Mouse (Mus musculus) limb, embryonic 13.5 days (tissue): Measurements from ENCODE around the gene Mki67. TPM values are rescaled to one million over a fixed set of nuclear protein-coding genes. Genes with fewer than 3 reads are reported as not detected.
"Not testable (repeated sequence)": the region's sequence is repeated elsewhere in the genome, so short reads cannot be mapped to it uniquely, and the experiment has no call there.

ENCODE experiments used
- ATAC-seq: fragments of 200-750 bp; cut with Nextera tagmentation; 2 replicates; pipeline ENCODE4 v1.8.0; 2017; ENCODE audit warnings: low read depth, moderate number of reproducible peaks, moderate TSS enrichment; ENCODE audit not compliant: low FRiP score
- H3K27ac ChIP-seq: fragments of 300-500 bp; sonication (generic); 2 replicates; pipeline ENCODE4 v1.5.1; 2015; ENCODE audit warnings: inconsistent platforms, mild to moderate bottlenecking, moderate library complexity
- H3K27me3 ChIP-seq: fragments of 300-500 bp; sonication (generic); 2 replicates; pipeline ENCODE4 v1.6.1; 2015; ENCODE audit warnings: mild to moderate bottlenecking, inconsistent platforms
- H3K36me3 ChIP-seq: fragments of 300-500 bp; sonication (generic); 2 replicates; pipeline ENCODE4 v1.6.1; 2015; ENCODE audit warnings: inconsistent platforms, mild to moderate bottlenecking, moderate library complexity
- H3K4me1 ChIP-seq: fragments of 300-500 bp; sonication (generic); 2 replicates; pipeline ENCODE4 v1.6.1; 2015; ENCODE audit warnings: inconsistent platforms
- H3K4me2 ChIP-seq: fragments of 300-500 bp; sonication (generic); replicated peaks from 2 replicates; pipeline ENCODE4 v1.6.1; 2015; ENCODE audit warnings: inconsistent platforms, mild to moderate bottlenecking, moderate library complexity
- H3K4me3 ChIP-seq: fragments of 300-500 bp; sonication (generic); 2 replicates; pipeline ENCODE4 v1.5.1; 2015; ENCODE audit warnings: moderate library complexity, mild to moderate bottlenecking, inconsistent platforms
- H3K9ac ChIP-seq: fragments of 300-500 bp; sonication (generic); 2 replicates; pipeline ENCODE4 v1.6.1; 2015; ENCODE audit warnings: mild to moderate bottlenecking, inconsistent platforms
- H3K9me3 ChIP-seq: fragments of 300-500 bp; sonication (generic); 2 replicates; pipeline ENCODE4 v1.6.1; 2016; ENCODE audit warnings: inconsistent platforms
- WGBS: fragments of 180-500 bp; shearing (Covaris S2); methylation state at CpG from one replicate; pipeline ENCODE4 v1.1.7; 2015; 5-methylcytosine and 5-hydroxymethylcytosine counted together
- polyA plus RNA-seq: library from polyadenylated mRNA; unstranded; fragments of >200 nt; fragmentation: Nextera tagmentation; extraction: Ambion mirVana; gene quantifications from 2 replicates; pipeline ENCODE4 v1.2.1, GENCODE M21; 2015

Gene Mki67
- polyA plus RNA-seq, 1 experiment from 2014 or later = 38.5 TPM

DNA sequence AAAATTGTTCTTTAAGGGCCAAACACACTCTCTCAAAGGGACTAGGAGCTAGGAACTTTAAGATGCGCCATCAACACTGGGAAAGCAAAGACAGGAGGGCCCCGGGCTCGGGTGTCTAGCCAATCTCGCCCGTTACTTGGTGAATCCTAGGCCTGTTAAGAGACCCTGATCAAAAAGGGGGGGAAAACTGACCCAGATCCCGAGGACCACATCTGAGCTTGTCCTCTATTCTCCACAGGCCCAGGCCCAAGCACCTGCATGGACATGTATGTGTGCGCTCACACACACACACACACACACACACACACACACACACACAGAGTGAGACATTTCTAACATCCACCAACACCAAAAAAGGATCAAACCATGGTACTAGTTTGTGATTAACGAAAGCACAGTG is 2.8 kb downstream of the Mki67 start:
- Histone ChIP-seq H3K9me3 (no peaks in the 10 kb centered on the region), H3K27ac (no peak overlapping the region), H3K4me3 (peak overlapping the region; percentile 90), H3K27me3 (no peaks in the 10 kb centered on the region), H3K4me1 (peaks cover 34% of the 10 kb centered on the region), H3K9ac (no peak overlapping the region), H3K4me2 (peak overlapping the region; percentile 74), H3K36me3 (peaks cover 17% of the 10 kb centered on the region; the same call in 1 of the 2 replicates)
- ATAC-seq = no peak
- 86% methylated on average over 8 of the region's 8 CpGs for WGBS

DNA sequence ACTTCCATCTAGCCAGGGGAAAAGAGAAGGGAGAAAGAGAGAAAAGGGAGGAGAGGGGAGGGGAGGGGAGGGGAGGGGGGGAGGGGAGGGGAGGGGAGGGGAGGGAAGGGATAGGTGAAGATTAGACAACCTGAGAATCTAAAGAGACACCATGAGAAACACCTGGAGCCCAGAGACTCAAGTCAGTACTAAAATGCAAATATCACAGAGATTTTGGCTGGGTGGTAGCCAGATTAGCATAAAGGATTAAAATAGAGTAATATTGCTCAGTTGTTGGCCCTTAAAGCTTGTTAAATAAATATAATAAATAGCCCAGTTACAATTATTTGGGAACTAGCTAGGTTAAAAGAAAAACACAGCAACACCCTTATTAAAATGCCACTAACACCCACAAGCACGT is 3.6 kb downstream of the Mki67 start:
- Histone ChIP-seq H3K9me3 (no peaks in the 10 kb centered on the region), H3K36me3 (peaks cover 23% of the 10 kb centered on the region), H3K4me3 (no peak overlapping the region), H3K27ac (no peak overlapping the region), H3K4me1 (peaks cover 34% of the 10 kb centered on the region), H3K27me3 (no peaks in the 10 kb centered on the region), H3K4me2 (peak overlapping the region; percentile 74), H3K9ac (no peak overlapping the region)
- 68% methylated on average over 1 of the region's 1 CpGs for WGBS
- ATAC-seq = no peak

DNA sequence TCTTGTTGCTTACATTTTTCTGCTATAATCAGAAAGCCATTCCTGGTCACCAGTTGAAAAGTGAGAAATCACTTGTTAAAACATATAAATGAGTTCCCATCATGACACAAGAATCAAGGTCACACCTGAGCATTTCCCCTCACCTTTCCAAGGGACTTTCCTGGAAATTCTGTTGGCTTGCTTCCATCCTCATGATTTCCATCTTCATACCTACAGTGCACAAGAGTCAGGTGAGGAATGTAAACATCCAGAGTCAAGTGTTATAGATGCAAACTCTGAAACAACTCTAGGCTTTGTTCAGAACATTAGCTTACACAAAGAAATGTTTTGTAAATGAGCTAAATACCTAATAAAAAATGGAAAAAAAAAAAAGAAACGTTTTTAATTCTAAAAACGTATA is 5.5 kb downstream of the Mki67 start:
- H3K27ac ChIP-seq = no peak overlapping the region
- H3K4me3 ChIP-seq = no peak overlapping the region
- H3K9ac ChIP-seq = no peak overlapping the region
- H3K4me2 ChIP-seq = no peak overlapping the region
- peaks cover 41% of the 10 kb centered on the region for H3K36me3 ChIP-seq
- H3K27me3 ChIP-seq = no peaks in the 10 kb centered on the region
- 68% methylated on average over 2 of the region's 2 CpGs for WGBS
- H3K4me1 ChIP-seq = peaks cover 26% of the 10 kb centered on the region
- H3K9me3 ChIP-seq = no peaks in the 10 kb centered on the region
- ATAC-seq = no peak

DNA sequence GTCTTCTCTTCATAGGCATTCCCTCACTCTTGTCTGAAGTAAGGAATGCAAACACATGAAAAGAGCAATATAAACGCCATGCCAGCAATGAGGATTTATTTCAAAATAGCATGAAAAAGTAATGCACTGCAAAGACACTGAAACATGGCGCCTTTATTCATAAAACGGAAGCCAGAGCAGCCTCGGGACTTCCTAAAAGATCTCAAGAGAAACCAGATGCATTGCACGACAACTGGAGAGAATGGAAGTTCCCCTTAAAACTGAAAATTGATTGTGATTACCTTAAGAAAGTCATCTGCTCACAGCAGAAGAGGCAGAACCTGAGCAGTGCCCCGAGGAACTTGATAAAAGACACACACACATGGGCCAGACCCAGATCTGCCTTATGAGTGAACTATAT is 10.4 kb downstream of the Mki67 start:
- ATAC-seq = no peak
- H3K4me3 ChIP-seq = no peak overlapping the region
- H3K4me2 ChIP-seq = no peak overlapping the region
- peaks cover 87% of the 10 kb centered on the region for H3K36me3 ChIP-seq
- H3K9me3 ChIP-seq = no peaks in the 10 kb centered on the region
- 90% methylated on average over 6 of the region's 6 CpGs for WGBS
- H3K27me3 ChIP-seq = no peaks in the 10 kb centered on the region
- no peak overlapping the region for H3K9ac ChIP-seq
- no peak overlapping the region for H3K27ac ChIP-seq
- no peaks in the 10 kb centered on the region for H3K4me1 ChIP-seq

DNA sequence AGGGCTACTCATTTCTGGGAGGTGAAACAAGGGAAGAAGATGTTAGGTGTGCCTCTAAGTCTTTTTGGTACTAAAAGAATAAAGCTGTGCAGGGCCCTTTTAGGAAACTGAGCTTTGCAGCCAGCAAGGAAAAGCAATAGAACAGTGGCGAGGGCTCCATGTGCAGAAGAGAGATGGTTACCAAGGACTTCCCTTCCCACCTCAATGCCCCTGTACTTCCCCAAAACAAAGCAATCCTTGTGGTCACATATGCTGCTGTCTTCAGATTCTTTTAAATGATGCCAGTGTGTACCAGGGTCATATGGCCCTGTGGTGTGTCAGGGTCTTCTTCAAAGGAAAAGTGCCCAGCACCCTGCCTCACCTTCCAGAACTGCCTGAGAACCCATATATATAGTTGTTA is 11.1 kb downstream of the Mki67 start:
- Histone ChIP-seq H3K36me3 (peaks cover 92% of the 10 kb centered on the region), H3K9ac (no peak overlapping the region), H3K27ac (no peak overlapping the region), H3K4me1 (no peaks in the 10 kb centered on the region), H3K4me3 (no peak overlapping the region), H3K27me3 (no peaks in the 10 kb centered on the region), H3K4me2 (no peak overlapping the region), H3K9me3 (no peaks in the 10 kb centered on the region)
- ATAC-seq = no peak
- WGBS = 90% methylated on average over 1 of the region's 1 CpGs

DNA sequence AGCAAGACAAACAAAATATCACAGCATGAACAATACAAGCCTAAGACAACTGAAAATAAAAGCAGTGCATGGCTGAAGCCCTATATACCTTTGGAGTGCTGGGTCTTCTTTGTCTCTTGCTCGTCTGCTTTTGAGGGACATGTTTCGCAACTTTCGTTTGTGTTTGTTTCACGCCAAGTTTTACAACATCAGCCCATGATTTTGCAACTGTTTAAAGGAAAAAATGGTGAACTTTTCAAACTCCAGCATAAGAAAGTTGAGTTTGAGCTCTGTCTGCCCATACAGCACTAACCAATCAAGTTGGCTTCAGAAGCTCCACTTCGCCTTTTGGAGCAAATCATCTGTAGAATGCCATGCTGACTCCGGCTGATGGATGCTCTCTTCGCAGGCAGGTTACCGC is 11.9 kb downstream of the Mki67 start:
- Histone ChIP-seq H3K27ac (no peak overlapping the region), H3K9ac (no peak overlapping the region), H3K36me3 (peaks cover 94% of the 10 kb centered on the region), H3K27me3 (no peaks in the 10 kb centered on the region), H3K4me2 (no peak overlapping the region), H3K4me3 (no peak overlapping the region), H3K4me1 (no peaks in the 10 kb centered on the region), H3K9me3 (no peaks in the 10 kb centered on the region)
- ATAC-seq = no peak
- WGBS = 97% methylated on average over 8 of the region's 8 CpGs

DNA sequence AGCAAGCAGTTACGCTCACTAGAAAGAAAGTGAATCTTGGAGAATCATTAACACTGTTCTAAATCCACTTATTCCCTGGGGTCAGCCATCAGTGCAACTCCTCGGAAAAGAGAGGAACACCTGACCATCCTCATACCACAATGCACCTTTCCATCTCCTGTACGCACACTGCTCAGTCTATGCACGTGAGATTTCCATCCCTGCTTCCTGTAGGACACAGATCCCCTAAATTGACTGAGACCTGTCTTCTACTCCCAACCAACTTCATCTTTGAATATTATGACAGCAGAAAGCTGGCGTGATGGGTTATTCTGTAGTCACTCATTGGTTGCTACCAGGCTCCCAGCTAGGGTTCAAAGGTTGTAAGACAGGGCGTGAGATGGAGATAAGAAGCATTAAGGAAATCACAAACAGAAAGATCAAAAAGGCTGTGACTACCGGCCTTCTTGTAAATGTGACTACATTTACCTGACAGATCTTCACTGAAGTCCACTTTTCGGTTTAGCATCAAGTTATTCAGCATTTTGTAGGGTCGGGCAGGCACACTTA is 12.5 kb downstream of the Mki67 start:
- H3K36me3 ChIP-seq = peaks cover 94% of the 10 kb centered on the region
- H3K9me3 ChIP-seq = no peaks in the 10 kb centered on the region
- ATAC-seq = no peak
- H3K4me2 ChIP-seq = no peak overlapping the region
- no peak overlapping the region for H3K4me3 ChIP-seq
- no peak overlapping the region for H3K27ac ChIP-seq
- WGBS = 93% methylated on average over 9 of the region's 9 CpGs
- no peaks in the 10 kb centered on the region for H3K4me1 ChIP-seq
- no peaks in the 10 kb centered on the region for H3K27me3 ChIP-seq
- H3K9ac ChIP-seq = no peak overlapping the region

DNA sequence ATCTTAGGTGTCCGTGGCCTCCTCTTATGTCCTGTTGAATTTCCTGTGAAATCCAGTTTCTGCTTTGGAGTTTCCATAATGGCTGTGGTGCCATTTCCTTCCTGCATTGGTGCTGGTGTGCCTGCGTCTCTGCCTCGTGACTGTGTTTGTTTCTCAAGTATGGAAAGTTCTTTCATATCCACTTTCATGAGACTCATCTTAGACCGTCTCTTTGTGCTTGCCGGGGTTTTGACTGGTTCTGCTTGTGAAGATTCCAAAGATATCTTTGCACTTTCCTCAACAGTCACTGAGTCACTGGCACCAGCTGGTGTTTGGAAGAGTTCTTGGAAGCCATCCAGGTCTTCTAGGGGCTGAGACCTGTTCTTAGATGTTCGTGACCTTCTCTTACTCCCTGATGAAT is 16.8 kb downstream of the Mki67 start:
- not testable (repeated sequence) for ATAC-seq, H3K27ac ChIP-seq, H3K4me1 ChIP-seq, H3K4me2 ChIP-seq, H3K27me3 ChIP-seq, H3K9me3 ChIP-seq, H3K9ac ChIP-seq, H3K4me3 ChIP-seq
- WGBS = 89% methylated on average over 6 of the region's 6 CpGs
- H3K36me3 ChIP-seq = peaks cover 96% of the 10 kb centered on the region

DNA sequence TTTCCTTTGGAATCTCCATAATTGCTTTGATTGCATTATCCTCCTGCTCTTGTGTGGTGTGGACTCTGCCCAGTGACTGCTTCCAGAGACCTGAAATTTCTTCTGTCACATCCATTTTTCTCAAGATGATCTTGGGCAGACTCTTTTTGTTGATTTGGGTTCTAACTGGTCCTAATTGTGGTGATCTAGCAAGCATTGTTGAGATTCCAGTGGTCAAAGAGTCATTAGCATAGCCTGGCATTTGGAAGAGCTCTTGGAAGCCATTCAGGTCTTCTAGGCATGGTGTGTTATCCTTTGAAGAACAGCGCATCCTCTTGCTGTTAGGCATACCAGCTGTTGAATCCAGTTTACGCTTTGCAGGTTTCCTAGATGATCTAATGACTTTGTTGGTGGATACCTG is 17.8 kb downstream of the Mki67 start:
- Histone ChIP-seq H3K4me3 (no peak overlapping the region), H3K4me2 (no peak overlapping the region), H3K4me1 (no peaks in the 10 kb centered on the region), H3K9ac (no peak overlapping the region), H3K27ac (no peak overlapping the region), H3K36me3 (peaks cover 94% of the 10 kb centered on the region), H3K27me3 (no peaks in the 10 kb centered on the region), H3K9me3 (no peaks in the 10 kb centered on the region)
- WGBS = 98% methylated on average over 2 of the region's 2 CpGs
- no peak for ATAC-seq

DNA sequence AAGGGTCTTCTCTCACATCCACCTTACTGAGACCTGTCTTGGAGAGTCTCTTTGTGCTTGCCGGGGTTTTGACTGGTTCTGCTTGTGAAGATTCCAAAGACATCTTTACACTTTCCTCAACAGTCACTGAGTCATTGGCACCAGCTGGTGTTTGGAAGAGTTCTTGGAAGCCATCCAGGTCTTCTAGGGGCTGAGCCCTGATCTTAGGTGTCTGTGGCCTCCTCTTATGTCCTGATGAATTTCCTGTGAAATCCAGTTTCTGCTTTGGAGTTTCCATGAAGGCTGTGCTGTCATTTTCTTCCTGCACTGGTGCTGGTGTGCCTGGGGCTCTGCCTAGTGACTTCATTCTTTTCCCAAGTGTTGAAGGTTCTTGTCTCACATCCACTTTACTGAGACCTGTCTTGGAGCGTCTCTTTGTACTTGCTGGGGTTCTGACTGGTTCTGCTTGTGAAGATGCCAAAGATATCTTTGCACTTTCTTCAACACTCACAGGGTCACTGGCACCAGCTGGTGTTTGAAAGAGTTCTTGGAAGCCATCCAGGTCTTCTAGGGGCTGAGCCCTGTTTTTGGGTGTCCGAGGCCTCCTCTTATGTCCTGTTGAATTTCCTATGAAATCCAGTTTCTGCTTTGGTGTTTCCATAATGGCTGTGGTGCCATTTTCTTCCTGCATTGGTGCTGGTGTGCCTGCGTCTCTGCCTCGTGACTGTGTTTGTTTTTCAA is 19.0 kb downstream of the Mki67 start:
- H3K36me3 ChIP-seq = peaks cover 96% of the 10 kb centered on the region
- not testable (repeated sequence) for ATAC-seq, H3K4me1 ChIP-seq, H3K4me2 ChIP-seq, H3K9ac ChIP-seq, H3K4me3 ChIP-seq, H3K27ac ChIP-seq, H3K9me3 ChIP-seq, H3K27me3 ChIP-seq
- 92% methylated on average over 5 of the region's 5 CpGs for WGBS

DNA sequence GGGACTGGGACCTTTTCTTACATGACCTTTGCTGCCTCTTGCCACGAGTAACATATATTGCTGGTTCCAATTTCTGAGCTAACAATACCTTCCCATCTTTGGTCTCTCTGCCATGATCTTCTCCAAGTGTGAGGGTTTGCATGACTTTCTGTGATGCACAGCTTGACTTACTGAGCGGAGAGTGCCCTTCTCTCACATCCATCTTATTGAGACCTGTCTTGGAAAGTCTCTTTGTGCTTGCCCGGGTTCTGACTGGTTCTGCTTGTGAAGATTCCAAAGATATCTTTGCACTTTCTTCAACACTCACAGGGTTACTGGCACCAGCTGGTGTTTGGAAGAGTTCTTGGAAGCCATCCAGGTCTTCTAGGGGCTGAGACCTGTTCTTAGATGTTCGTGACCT is 20.0 kb downstream of the Mki67 start:
- Histone ChIP-seq H3K27me3 (no peaks in the 10 kb centered on the region), H3K9ac (no peak overlapping the region), H3K4me1 (no peaks in the 10 kb centered on the region), H3K4me2 (no peak overlapping the region), H3K9me3 (no peaks in the 10 kb centered on the region), H3K4me3 (no peak overlapping the region), H3K27ac (no peak overlapping the region), H3K36me3 (peaks cover 98% of the 10 kb centered on the region)
- no peak for ATAC-seq
- WGBS = 92% methylated on average over 4 of the region's 4 CpGs

DNA sequence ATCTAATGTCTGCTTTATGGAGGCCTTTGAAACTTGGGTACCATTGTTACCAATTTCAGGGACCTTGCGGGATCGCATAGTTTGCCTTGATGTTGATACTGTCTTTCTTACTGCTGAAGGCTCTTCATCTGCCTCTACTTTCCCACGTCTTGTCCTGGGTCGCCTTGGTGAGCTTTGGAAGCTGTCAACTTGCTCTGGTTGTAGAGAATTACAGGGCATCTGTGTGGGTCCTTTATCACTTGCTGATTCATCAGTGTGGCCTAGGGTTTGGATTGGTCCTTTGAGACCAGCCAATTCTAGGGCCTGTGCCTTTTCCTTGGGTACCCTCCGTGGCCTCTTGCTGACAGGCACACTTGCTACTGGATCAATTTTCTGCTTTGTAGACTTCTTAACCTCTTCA is 21.4 kb downstream of the Mki67 start:
- Histone ChIP-seq H3K36me3 (peaks cover 95% of the 10 kb centered on the region), H3K9ac (no peak overlapping the region), H3K27ac (no peak overlapping the region), H3K4me2 (no peak overlapping the region), H3K9me3 (no peaks in the 10 kb centered on the region), H3K27me3 (no peaks in the 10 kb centered on the region), H3K4me3 (no peak overlapping the region), H3K4me1 (no peaks in the 10 kb centered on the region)
- no peak for ATAC-seq
- 98% methylated on average over 5 of the region's 5 CpGs for WGBS

DNA sequence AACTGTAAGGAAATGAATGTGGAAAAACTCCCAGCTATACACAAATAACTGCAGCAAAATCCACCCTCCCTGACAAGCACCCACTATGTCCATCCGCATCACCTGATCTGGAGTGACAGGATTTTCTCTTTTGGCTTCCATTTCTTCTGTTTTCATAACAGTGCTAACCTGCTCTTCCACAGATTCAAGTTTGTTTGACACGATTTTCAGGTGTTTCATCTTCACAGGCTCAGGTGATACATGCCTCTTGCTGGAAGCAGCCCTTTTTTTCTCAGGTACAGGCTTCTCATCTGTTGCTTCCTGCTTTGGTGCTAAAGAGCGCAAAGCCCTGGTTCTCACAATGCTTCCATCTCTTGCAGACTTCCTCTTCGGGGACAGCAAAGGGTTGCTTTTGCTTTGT is 22.0 kb downstream of the Mki67 start:
- Histone ChIP-seq H3K36me3 (peaks cover 94% of the 10 kb centered on the region), H3K4me3 (no peak overlapping the region), H3K9me3 (no peaks in the 10 kb centered on the region), H3K27me3 (no peaks in the 10 kb centered on the region), H3K4me1 (no peaks in the 10 kb centered on the region), H3K4me2 (no peak overlapping the region), H3K27ac (no peak overlapping the region), H3K9ac (no peak overlapping the region)
- no peak for ATAC-seq
- 90% methylated on average over 4 of the region's 4 CpGs for WGBS
